Mouse (Mus musculus): ENCODE measurements around the gene Slc13a2. TPM values are rescaled to one million over a fixed set of nuclear protein-coding genes. Genes with fewer than 3 reads are reported as not detected.

Gene Slc13a2
- polyA plus RNA-seq, 1 experiment from 2014 or later: 0.12 TPM

DNA sequence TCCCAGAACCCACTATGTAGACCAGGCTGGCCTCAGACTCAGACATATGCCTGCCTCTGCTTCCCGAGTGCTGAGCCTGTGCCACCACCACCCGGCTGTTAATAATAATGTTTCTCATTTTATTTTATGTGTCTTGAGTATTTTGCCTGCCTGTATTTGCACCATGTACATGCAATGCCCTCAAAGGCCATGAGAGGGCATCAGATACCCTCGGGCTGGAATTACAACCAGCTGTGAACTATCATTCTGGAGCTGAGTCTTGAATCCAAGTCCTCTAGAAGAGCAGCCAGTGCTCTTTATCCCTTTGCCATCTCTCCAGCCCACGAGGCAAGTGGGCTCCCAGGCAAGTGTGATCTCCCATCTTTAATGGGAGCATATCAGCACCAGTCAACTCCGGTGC, 33.3 kb upstream of the Slc13a2 start:
- Histone ChIP-seq H3K4me3 (no peak overlapping the region), H3K4me2 (no peak overlapping the region), H3K9me3 (no peaks in the 10 kb centered on the region), H3K9ac (no peak overlapping the region), H3K36me3 (no peaks in the 10 kb centered on the region), H3K27me3 (peaks cover 5% of the 10 kb centered on the region; the same call in 1 of the 2 replicates), H3K27ac (no peak overlapping the region), H3K4me1 (no peaks in the 10 kb centered on the region)
- 26% methylated on average over 5 of the region's 5 CpGs for WGBS
- no peak for ATAC-seq (ENCODE audit: borderline replicate concordance, extremely low read depth, low FRiP score, low TSS enrichment)

DNA sequence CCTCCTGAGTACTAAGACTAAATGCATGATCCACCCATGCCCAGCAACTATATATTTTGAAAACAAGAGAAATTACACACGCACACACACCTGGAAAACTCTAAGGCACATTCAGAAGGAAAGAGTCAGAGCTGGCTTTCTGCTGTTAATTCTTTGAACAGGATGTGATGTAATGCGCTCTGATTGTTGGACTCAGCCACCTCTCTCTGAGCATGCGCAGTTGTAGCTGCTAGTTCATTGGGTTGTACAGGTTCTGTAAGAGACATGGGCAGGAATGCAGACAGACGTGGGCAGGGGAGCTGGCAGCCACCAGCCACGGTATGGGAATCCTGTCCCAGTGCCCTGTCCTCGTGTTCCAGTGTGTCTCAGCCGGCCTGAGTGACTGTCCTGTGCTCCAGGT, 32.3 kb upstream of the Slc13a2 start:
- no peak overlapping the region for H3K4me3 ChIP-seq
- no peaks in the 10 kb centered on the region for H3K9me3 ChIP-seq
- ATAC-seq (ENCODE audit: borderline replicate concordance, extremely low read depth, low FRiP score, low TSS enrichment): no peak
- WGBS: 62% methylated on average over 7 of the region's 7 CpGs
- peaks cover 5% of the 10 kb centered on the region; the same call in 1 of the 2 replicates for H3K27me3 ChIP-seq
- H3K27ac ChIP-seq: no peak overlapping the region
- H3K4me1 ChIP-seq: no peaks in the 10 kb centered on the region
- no peak overlapping the region for H3K9ac ChIP-seq
- no peak overlapping the region for H3K4me2 ChIP-seq
- no peaks in the 10 kb centered on the region for H3K36me3 ChIP-seq

DNA sequence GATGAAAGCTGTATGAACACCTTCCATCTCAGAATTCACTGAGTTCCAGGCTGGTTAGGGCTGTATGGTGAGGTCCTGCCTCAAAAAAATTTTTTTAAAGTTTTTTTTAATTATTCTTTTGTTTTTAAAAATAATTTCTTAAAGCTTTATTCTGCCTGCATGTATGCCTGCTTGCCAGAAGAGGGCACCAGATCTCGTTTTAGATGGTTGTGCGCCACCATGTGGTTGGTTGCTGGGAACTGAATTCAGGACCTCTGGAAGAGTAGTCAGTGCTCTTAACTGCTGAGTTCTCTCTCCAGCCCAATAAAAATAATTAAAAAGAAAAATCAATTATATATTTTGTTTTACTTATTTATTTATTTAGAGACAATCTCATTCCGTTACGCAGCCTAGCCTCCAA, 31.7 kb upstream of the Slc13a2 start:
- Histone ChIP-seq H3K27me3 (peaks cover 5% of the 10 kb centered on the region; the same call in 1 of the 2 replicates), H3K9me3 (no peaks in the 10 kb centered on the region), H3K36me3 (no peaks in the 10 kb centered on the region), H3K4me3 (no peak overlapping the region), H3K27ac (no peak overlapping the region), H3K4me1 (no peaks in the 10 kb centered on the region), H3K4me2 (no peak overlapping the region), H3K9ac (no peak overlapping the region)
- ATAC-seq (ENCODE audit: borderline replicate concordance, extremely low read depth, low FRiP score, low TSS enrichment): no peak
- 18% methylated on average over 4 of the region's 4 CpGs for WGBS

DNA sequence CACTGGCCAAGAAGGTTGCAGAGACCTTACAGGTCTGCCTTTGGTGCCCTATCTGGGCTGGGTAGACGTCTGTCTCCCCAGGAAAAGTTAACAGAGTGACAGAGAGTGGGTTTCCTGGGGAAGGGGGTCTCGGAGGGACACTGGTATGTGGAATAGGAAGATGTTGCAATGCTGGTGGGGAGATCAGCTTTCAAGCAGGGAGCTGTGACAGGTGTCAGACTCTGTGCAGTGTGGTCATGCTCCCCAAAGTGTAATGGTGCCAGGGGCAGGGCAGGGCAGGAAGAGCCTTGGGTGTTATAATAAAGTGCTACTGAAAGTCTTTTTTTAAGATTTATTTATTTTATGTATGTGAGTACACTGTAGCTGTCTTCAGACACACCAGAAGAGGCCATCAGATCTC, 28.3 kb upstream of the Slc13a2 start:
- Histone ChIP-seq H3K9ac (no peak overlapping the region), H3K4me2 (no peak overlapping the region), H3K27ac (no peak overlapping the region), H3K4me3 (no peak overlapping the region), H3K27me3 (no peaks in the 10 kb centered on the region), H3K9me3 (no peaks in the 10 kb centered on the region), H3K4me1 (no peaks in the 10 kb centered on the region), H3K36me3 (no peaks in the 10 kb centered on the region)
- 34% methylated on average over 2 of the region's 2 CpGs for WGBS
- no peak for ATAC-seq (ENCODE audit: borderline replicate concordance, extremely low read depth, low FRiP score, low TSS enrichment)

DNA sequence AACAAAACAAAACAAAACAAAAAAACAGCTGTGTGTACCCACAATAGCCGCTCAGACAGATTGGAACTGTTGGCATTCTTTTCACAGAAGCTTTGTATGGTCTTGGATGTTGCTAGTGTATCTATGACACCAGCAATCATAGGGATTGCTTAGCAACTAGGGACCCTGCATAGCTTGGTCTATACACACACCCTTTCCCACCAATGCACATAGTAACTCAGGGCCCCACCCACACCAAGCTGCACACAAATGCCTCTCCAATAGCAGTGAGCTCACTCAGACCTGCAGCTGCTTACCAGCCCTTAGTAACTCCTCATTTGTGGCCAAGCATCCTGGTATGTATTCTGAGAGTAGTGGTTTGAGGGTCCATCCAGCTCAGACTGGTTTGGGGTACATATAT, 26.2 kb upstream of the Slc13a2 start:
- no peak for ATAC-seq (ENCODE audit: borderline replicate concordance, extremely low read depth, low FRiP score, low TSS enrichment)
- Histone ChIP-seq H3K9ac (no peak overlapping the region), H3K27ac (no peak overlapping the region), H3K4me1 (no peaks in the 10 kb centered on the region), H3K9me3 (no peaks in the 10 kb centered on the region), H3K36me3 (no peaks in the 10 kb centered on the region), H3K27me3 (no peaks in the 10 kb centered on the region), H3K4me2 (no peak overlapping the region), H3K4me3 (no peak overlapping the region)
- 86% methylated on average over 1 of the region's 1 CpGs for WGBS

DNA sequence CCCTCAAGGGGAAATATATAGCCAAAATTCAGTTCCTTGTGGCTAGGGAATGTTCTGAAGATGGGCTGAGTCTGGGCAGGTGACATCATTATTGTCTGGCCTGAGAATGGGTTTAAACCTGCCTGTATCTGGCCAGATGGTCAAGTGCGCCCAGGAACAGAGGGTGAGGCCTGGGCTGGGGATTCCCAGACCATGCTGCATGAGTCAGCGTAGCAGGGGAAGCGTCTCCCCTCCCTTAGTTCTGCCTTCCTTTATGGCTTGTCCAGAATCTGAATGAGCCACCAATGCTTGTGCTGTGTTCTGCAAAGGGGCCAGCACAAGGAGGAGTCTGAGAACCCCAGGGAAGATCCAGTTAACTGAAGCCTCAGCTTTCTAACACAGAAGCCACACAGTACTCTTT, 25.2 kb upstream of the Slc13a2 start:
- ATAC-seq (ENCODE audit: borderline replicate concordance, extremely low read depth, low FRiP score, low TSS enrichment): no peak
- Histone ChIP-seq H3K36me3 (no peaks in the 10 kb centered on the region), H3K27me3 (no peaks in the 10 kb centered on the region), H3K9ac (no peak overlapping the region), H3K4me1 (no peaks in the 10 kb centered on the region), H3K4me2 (no peak overlapping the region), H3K27ac (no peak overlapping the region), H3K9me3 (no peaks in the 10 kb centered on the region), H3K4me3 (no peak overlapping the region)
- 65% methylated on average over 3 of the region's 3 CpGs for WGBS

DNA sequence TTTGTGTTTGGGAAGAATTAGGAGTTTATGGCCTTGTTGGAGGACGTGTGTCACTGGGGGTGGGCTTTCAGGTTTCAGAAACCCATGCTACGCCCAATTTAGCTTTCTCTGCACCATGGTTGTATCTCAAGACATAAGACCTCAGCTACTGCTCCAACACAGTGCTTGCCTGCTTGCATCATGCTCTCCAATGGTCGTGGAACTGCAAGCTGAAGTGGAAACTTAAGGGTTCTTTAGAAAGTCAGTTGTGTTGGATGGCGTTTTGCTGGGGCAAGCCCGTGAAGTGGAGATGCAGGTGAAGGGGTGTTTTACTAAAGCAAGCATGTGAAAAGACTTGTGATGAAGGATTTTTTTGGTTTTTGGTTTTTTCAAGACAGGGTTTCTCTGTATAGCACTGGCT, 21.1 kb upstream of the Slc13a2 start:
- H3K4me1 ChIP-seq: no peaks in the 10 kb centered on the region
- no peaks in the 10 kb centered on the region for H3K9me3 ChIP-seq
- H3K9ac ChIP-seq: no peak overlapping the region
- no peak for ATAC-seq (ENCODE audit: borderline replicate concordance, extremely low read depth, low FRiP score, low TSS enrichment)
- no peaks in the 10 kb centered on the region for H3K36me3 ChIP-seq
- no peak overlapping the region for H3K27ac ChIP-seq
- H3K4me3 ChIP-seq: no peak overlapping the region
- no peaks in the 10 kb centered on the region for H3K27me3 ChIP-seq
- WGBS: 68% methylated on average over 5 of the region's 5 CpGs
- H3K4me2 ChIP-seq: no peak overlapping the region

DNA sequence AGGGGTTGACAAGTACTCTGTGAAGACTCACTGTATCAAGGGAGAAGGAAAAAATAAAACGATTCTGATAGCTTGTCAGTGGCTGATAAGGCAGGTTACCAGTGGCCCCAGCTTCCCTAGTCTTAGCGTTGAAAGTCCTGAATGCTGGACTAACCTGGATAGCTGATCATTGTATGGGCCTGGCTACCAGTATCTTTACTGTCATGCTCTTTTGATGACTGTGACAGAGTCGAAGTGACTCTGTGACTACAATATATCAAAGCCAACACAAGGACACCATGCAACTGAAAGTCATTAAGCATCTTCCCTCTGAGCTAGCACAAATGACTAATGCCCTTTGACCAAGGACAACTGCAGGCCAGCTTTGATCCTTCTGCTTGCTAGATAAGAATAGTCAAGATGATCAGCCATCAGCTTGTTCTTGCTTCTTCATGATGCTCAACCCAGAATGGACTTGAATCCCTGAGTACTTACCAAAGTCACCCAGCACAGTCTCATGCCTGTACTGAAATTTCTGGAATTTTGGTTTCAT, 16.4 kb upstream of the Slc13a2 start:
- H3K9me3 ChIP-seq: no peaks in the 10 kb centered on the region
- WGBS: 59% methylated on average over 3 of the region's 3 CpGs
- no peaks in the 10 kb centered on the region for H3K36me3 ChIP-seq
- H3K9ac ChIP-seq: no peak overlapping the region
- ATAC-seq (ENCODE audit: borderline replicate concordance, extremely low read depth, low FRiP score, low TSS enrichment): no peak
- H3K27ac ChIP-seq: no peak overlapping the region
- no peaks in the 10 kb centered on the region for H3K27me3 ChIP-seq
- H3K4me1 ChIP-seq: 0 out of 2 replicates have a peak, but pooled peaks cover 7% of the 10 kb centered on the region
- no peak overlapping the region for H3K4me3 ChIP-seq
- H3K4me2 ChIP-seq: no peak overlapping the region

DNA sequence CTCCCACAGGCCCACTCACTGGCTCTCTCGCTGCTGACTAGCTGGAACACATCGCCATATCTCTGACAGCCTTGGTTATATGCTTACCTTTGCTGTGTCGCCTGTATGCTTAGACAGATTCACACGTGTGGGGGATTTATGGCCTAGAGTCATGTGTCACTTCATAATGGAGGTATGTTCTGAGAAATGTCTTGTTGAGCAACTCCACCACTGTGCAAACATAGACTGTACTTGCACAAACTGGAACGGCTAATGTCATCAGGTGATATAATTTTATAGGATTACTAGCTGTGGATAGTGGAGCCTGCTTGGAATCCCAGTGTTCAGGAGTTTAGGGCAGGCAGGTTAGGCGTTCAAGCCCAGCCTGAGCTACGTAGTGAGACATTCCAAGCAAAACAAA, 15.2 kb upstream of the Slc13a2 start:
- no peak overlapping the region for H3K27ac ChIP-seq
- no peaks in the 10 kb centered on the region for H3K9me3 ChIP-seq
- H3K9ac ChIP-seq: no peak overlapping the region
- 70% methylated on average over 7 of the region's 7 CpGs for WGBS
- no peak overlapping the region for H3K4me3 ChIP-seq
- no peaks in the 10 kb centered on the region for H3K36me3 ChIP-seq
- no peak for ATAC-seq (ENCODE audit: borderline replicate concordance, extremely low read depth, low FRiP score, low TSS enrichment)
- no peak overlapping the region for H3K4me2 ChIP-seq
- H3K4me1 ChIP-seq: 0 out of 2 replicates have a peak, but pooled peaks cover 7% of the 10 kb centered on the region
- H3K27me3 ChIP-seq: no peaks in the 10 kb centered on the region

DNA sequence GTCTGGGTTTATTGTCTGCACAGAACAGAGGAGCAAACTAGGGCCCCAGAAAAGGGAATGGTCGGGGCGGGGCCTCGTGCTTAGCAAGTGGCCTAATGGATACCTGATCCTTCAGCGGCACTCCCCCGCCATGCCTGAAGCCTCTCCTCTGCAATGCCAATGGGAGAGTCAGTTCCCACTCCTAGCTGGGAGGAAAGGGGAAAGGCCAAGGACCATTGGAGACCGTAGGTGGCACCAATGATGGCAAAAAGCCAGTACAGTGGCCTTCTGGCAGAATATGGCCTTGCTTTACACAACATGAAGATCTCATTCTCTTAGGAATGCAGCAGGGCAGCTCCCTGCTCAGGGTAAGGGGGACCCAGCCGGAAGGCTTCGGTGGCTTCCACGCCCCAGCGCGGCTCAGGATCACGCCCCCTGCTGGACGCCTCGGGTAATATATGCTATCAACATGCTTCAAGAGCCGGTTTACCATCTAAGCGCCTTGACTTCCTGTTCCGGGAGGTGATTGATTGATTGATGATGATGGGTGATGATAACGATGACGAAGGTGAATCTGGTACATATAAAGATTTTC, 13.8 kb upstream of the Slc13a2 start:
- ATAC-seq (ENCODE audit: borderline replicate concordance, extremely low read depth, low FRiP score, low TSS enrichment): 0 out of 2 replicates have a peak, but pooled peaks have one; percentile 31
- H3K36me3 ChIP-seq: no peaks in the 10 kb centered on the region
- H3K4me1 ChIP-seq: 0 out of 2 replicates have a peak, but pooled peaks cover 7% of the 10 kb centered on the region
- peak overlapping the region; percentile 2; the same call in 1 of the 2 replicates for H3K27ac ChIP-seq
- 4% methylated on average over 19 of the region's 19 CpGs for WGBS
- H3K4me3 ChIP-seq: no peak overlapping the region
- no peak overlapping the region for H3K9ac ChIP-seq
- no peaks in the 10 kb centered on the region for H3K27me3 ChIP-seq
- H3K9me3 ChIP-seq: no peaks in the 10 kb centered on the region
- peak overlapping the region; percentile 32 for H3K4me2 ChIP-seq

DNA sequence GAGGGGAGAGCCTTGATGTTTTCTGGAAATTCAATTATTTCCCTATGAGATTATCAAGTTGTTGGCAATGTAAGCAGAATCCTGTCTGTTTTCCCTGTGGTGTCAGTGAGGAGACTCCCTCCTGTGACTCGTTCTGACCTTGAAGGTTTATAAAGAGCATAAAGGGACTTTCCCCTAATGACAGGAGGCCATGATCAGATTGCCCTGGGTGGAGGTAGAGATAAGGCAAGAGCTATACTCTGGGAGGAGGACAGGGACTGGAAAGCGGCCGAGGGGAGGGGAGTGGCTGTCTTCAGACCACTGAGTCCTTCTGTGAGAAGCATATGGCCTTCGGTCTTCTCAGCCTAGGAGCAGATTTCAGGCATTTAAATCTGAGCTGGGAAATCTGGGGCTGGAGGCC, 12.0 kb upstream of the Slc13a2 start:
- H3K36me3 ChIP-seq: no peaks in the 10 kb centered on the region
- no peak overlapping the region for H3K4me2 ChIP-seq
- no peak overlapping the region for H3K9ac ChIP-seq
- no peak overlapping the region for H3K27ac ChIP-seq
- no peaks in the 10 kb centered on the region for H3K9me3 ChIP-seq
- 47% methylated on average over 4 of the region's 4 CpGs for WGBS
- H3K4me3 ChIP-seq: no peak overlapping the region
- no peak for ATAC-seq (ENCODE audit: borderline replicate concordance, extremely low read depth, low FRiP score, low TSS enrichment)
- H3K27me3 ChIP-seq: no peaks in the 10 kb centered on the region
- H3K4me1 ChIP-seq: 0 out of 2 replicates have a peak, but pooled peaks cover 7% of the 10 kb centered on the region

DNA sequence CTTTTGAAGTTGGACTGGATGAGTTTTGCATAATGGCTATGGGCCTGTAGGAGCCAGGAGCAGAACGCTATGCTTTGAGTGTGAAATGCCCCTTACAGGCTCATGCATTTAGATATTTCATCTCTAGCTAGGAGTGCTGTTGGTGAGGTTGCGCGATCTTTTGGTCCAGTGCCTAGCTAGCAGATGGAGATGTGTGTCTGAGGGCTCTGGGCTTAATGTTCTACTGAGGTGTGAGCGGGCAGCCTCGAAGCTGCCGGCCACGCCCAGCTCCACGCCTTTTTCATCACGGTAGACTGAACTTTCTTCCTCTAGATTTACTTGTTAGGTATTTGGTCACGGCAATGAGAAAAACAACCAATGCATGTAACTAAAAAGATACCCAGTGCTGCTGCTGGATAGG, 9.2 kb upstream of the Slc13a2 start:
- Histone ChIP-seq H3K27me3 (no peaks in the 10 kb centered on the region), H3K36me3 (no peaks in the 10 kb centered on the region), H3K4me3 (no peak overlapping the region), H3K4me1 (0 out of 2 replicates have a peak, but pooled peaks cover 7% of the 10 kb centered on the region), H3K27ac (no peak overlapping the region), H3K4me2 (no peak overlapping the region), H3K9ac (no peak overlapping the region), H3K9me3 (no peaks in the 10 kb centered on the region)
- ATAC-seq (ENCODE audit: borderline replicate concordance, extremely low read depth, low FRiP score, low TSS enrichment): no peak
- WGBS: 83% methylated on average over 10 of the region's 10 CpGs
